Comparison of ENCODE assay signal across 8 mouse cellular contexts in the genomic region with DNA sequence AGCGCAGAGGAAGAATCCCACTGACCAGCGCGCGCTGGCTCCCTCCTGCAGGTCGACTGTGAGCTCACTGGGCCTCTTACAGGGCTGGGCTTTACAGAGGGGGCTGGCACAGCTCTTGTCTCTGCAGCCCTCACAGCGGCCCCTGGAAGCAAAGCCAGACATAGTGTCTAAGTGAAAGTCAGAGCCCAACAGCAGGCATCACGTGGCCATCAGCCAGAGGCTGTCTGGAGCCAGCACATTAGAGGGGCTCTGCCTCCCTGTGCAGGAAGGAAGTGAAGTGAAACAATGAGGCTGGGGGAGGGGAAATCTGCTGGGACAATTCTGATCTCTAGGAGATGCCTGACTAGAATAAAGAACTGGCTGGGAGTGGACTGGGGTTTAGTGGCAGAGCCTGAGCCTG. TPM values are rescaled to one million over a fixed set of nuclear protein-coding genes. Genes with fewer than 3 reads are reported as not detected.
A peak's percentile ranks its signal among the peaks of the same experiment; 100 is the strongest.
DNase-seq lines count a peak whose midpoint lies in the region; ATAC-seq lines count a peak whose summit lies in the region.

No protein-coding gene starts in this region.

- H3K9me3 ChIP-seq in forebrain, embryonic 10.5 days, result peaks cover 3% of the 10 kb centered on the region

- no peaks in the 10 kb centered on the region for H3K27me3 ChIP-seq in forebrain, embryonic 10.5 days (ENCODE audit: poor library complexity, severe bottlenecking)

- peak overlapping the region; percentile 26 for H3K4me3 ChIP-seq in forebrain, embryonic 10.5 days
- no peak overlapping the region for H3K4me3 ChIP-seq in macrophage (ENCODE audit: inconsistent target)

- no peaks in the 10 kb centered on the region for H3K79me2 ChIP-seq in macrophage (ENCODE audit: inconsistent target)

- DNase-seq in CD4-positive, CD25-positive, alpha-beta regulatory T cell, adult 2 months (ENCODE audit: low read depth, low spot score), result peak; percentile 37
- peak; percentile 54 for DNase-seq in Muller cell, postnatal 12 days (ENCODE audit: inconsistent ontology term)
- peak; percentile 78 for DNase-seq in forebrain, embryonic 10.5 days (ENCODE audit: extremely low spot score, low spot score)
- DNase-seq in layer of hippocampus, postnatal 10 days (ENCODE audit: low spot score in 2 of 2), result peak; percentile 68 to 69
- DNase-seq in right cerebral cortex, postnatal 4 days, result peak; percentile 51
- DNase-seq in urinary bladder, postnatal 10 days (ENCODE audit: low spot score), result no peak

- peak overlapping the region; percentile 87 for H3K27ac ChIP-seq in forebrain, embryonic 10.5 days
- H3K27ac ChIP-seq in macrophage, result peak overlapping the region; percentile 71

- 13% methylated on average over 7 of the region's 7 CpGs for WGBS in forebrain, embryonic 10.5 days
- WGBS in macrophage (ENCODE audit: missing documents), result 15% methylated on average over 7 of the region's 7 CpGs

- peak; percentile 56 to 73 for ATAC-seq in hematopoietic stem cell, adult 5-6 weeks (replicated peaks in 1 of 2; ENCODE audit: insufficient read depth in 1 of 2, low FRiP score in 2 of 2, low TSS enrichment in 1 of 2, low read depth in 1 of 2, poor library complexity in 2 of 2, severe bottlenecking in 2 of 2)

- peaks cover 52% of the 10 kb centered on the region for H3K4me1 ChIP-seq in forebrain, embryonic 10.5 days

- H3K36me3 ChIP-seq in forebrain, embryonic 10.5 days (replicated peaks), result no peaks in the 10 kb centered on the region
- H3K36me3 ChIP-seq in macrophage (ENCODE audit: inconsistent target), result no peaks in the 10 kb centered on the region

RNA-seq across cellular contexts. Expression of gene Tmem40, which starts 2.0 kb away (rescaled TPM):
- 0.97 and 1.5 TPM in 2 replicates for polyA plus RNA-seq in forebrain, embryonic 10.5 days (2016; fragmentation: Nextera tagmentation; extraction: Ambion mirVana)
- 20.8 and 62.5 TPM in 2 replicates for total RNA-seq in hematopoietic stem cell, adult 5-6 weeks (2017)
- total RNA-seq in layer of hippocampus, postnatal 10 days (2021), result under 1 TPM; 0.38 to 0.87 TPM
- 1 to 10 TPM in 9 of 26 experiments, under 1 TPM in 5, not detected in 12; 0.75 to 7.2 (median 2.1) TPM for total RNA-seq in macrophage (2018; cell fraction: chromatin; rRNA removed)
- total RNA-seq in macrophage (2018; cell fraction: cytosol; rRNA removed), result 1 to 10 TPM in 14 of 26 experiments, under 1 TPM in 12; 0.28 to 4.5 (median 1.2) TPM
- 1 to 10 TPM in 12 of 26 experiments, under 1 TPM in 5, not detected in 9; 0.63 to 4.9 (median 1.6) TPM for total RNA-seq in macrophage (2018; cell fraction: nucleus; rRNA removed)
- 0.49 to 1.5 TPM (median 0.86 TPM) in 3 replicates for polyA plus RNA-seq in macrophage (2018)

RNA-seq across cellular contexts. Expression of gene Cand2, which starts 10.2 kb away (rescaled TPM):
- 59.5 and 65.2 TPM in 2 replicates for polyA plus RNA-seq in forebrain, embryonic 10.5 days (2016; fragmentation: Nextera tagmentation; extraction: Ambion mirVana)
- 7.1 and 8.6 TPM in 2 replicates for total RNA-seq in hematopoietic stem cell, adult 5-6 weeks (2017)
- total RNA-seq in layer of hippocampus, postnatal 10 days (2021), result 1 to 10 TPM; 5.6 to 6.1 TPM
- 1 to 10 TPM in 2 of 26 experiments, under 1 TPM in 16, not detected in 8; 0.13 to 1.4 (median 0.51) TPM for total RNA-seq in macrophage (2018; cell fraction: chromatin; rRNA removed)
- total RNA-seq in macrophage (2018; cell fraction: cytosol; rRNA removed), result under 1 TPM; 0.15 to 0.63 (median 0.38) TPM
- total RNA-seq in macrophage (2018; cell fraction: nucleus; rRNA removed), result under 1 TPM in 25 of 26 experiments, not detected in 1; 0.12 to 0.74 (median 0.31) TPM
- 0.33 to 0.35 TPM (median 0.34 TPM) in 3 replicates for polyA plus RNA-seq in macrophage (2018)

RNA-seq across cellular contexts. Expression of gene Rpl32, which starts 44.4 kb away (rescaled TPM):
- polyA plus RNA-seq in forebrain, embryonic 10.5 days (2016; fragmentation: Nextera tagmentation; extraction: Ambion mirVana), result 1,831 and 1,874 TPM in 2 replicates
- total RNA-seq in hematopoietic stem cell, adult 5-6 weeks (2017), result 6,333 and 6,615 TPM in 2 replicates
- total RNA-seq in layer of hippocampus, postnatal 10 days (2021), result 100 to 1,000 TPM; 566 to 632 TPM
- total RNA-seq in macrophage (2018; cell fraction: chromatin; rRNA removed), result 100 to 1,000 TPM in 1 of 26 experiments, 10 to 100 TPM in 25; 13.8 to 306 (median 24.5) TPM
- total RNA-seq in macrophage (2018; cell fraction: cytosol; rRNA removed), result 1,000 to 10,000 TPM in 14 of 26 experiments, 100 to 1,000 TPM in 12; 650 to 2,033 (median 1,073) TPM
- total RNA-seq in macrophage (2018; cell fraction: nucleus; rRNA removed), result 100 to 1,000 TPM in 20 of 26 experiments, 10 to 100 TPM in 6; 80.9 to 229 (median 117) TPM
- 1,117 to 2,121 TPM (median 1,999 TPM) in 3 replicates for polyA plus RNA-seq in macrophage (2018)

Comparison
In these comparisons a context has a peak if more than half of its experiments do, and no peak if none do; other contexts are left out.
1. RNA of gene Tmem40, which starts 2.0 kb away (total RNA-seq): 20.8 to 62.5 TPM in hematopoietic stem cell, adult 5-6 weeks; 0.38 to 0.87 TPM in layer of hippocampus, postnatal 10 days; every median in the first group is over 10 times any median in the second.
2. RNA of gene Rpl32, which starts 44.4 kb away (total RNA-seq): 6,333 to 6,615 TPM in hematopoietic stem cell, adult 5-6 weeks; 566 to 632 TPM in layer of hippocampus, postnatal 10 days; every median in the first group is over 10 times any median in the second.